Mouse (Mus musculus) lung, postnatal 36 days (tissue): ENCODE measurements at regions not wholly inside any gene's neighbourhood (a gene's known extent, or its start where the extent isn't known, plus 50 kb on each side); places are given as distances from the start of the nearest gene placed in this dataset.

Source experiments
- DNase-seq: peaks from one replicate; pipeline ENCODE4 v3.0.0; 2022; ENCODE audit warnings: mixed read lengths

DNA sequence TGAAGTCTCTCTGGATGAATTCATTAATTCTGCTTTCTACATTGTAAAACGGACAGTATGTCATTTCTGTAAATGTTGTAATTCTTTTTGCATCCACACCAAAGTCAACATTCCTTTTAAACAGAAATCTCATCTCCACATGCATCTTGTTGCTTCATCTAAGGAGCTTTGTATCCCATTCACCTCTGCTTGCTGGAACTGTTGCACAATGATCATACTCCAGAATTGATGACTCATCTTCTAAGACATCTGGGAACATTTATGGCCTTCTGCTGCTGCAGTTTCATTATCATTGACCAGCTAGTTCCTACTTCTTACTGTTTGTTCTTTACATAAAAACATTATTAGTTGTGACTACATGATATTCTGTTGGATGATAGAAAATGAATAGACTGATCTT is 1926.9 kb upstream of the Gm38303 start:
- no peak for DNase-seq

DNA sequence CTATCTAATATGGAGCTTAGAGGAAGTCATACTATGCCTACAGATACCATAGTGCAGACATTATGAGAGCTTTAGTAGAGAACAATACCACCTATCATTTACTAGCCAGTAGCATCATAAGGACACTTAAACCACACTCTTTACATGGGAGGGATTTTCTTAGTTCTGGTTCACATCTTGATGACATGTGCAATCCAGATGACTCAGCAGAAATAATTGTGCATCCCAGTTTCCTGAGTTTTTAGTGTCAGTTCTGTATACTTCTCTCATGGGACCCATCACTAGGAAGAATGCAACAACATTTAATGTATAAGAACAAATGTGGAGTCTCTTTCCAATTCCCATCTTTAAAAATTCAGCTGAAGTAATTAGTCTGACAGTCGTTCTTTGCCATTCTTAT is 1922.2 kb upstream of the Gm38303 start:
- DNase-seq = no peak

DNA sequence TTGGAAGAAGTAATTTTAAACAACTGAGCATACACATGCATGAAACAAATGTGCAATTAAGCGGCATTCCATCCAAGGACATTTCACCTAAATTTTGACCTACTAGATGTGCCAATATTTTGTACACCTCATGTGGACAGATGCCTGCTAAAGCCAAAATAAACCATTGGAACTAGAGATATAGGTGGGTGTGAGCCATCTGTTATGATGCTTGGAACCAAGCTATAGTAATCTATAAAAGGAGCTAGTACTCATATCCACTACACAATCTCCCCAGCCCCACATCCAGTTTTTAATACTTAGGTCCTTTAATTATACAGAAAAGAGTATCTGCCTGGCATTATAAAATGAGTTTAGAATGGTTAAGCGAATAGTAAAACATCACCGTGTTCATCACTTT is 1910.7 kb upstream of the Gm38303 start:
- DNase-seq = no peak

DNA sequence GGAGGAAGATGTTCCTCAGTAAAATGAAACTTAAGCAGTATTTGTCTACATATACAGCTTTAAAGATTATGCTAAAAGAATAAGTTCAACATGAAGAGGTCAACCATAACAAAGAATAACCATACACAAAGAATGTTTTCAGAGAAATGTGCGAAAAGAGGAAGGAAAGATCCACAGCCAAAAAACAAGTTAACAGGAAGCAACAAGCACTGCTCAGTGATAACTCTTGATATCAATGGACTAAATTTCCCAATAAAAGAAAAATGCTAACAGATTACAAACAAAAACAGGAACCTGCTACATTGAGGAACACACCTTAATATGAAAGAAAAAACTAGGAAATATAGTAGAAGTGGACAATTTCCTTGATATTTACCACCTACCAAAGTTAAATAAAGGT is 1905.5 kb upstream of the Gm38303 start:
- DNase-seq = no peak

DNA sequence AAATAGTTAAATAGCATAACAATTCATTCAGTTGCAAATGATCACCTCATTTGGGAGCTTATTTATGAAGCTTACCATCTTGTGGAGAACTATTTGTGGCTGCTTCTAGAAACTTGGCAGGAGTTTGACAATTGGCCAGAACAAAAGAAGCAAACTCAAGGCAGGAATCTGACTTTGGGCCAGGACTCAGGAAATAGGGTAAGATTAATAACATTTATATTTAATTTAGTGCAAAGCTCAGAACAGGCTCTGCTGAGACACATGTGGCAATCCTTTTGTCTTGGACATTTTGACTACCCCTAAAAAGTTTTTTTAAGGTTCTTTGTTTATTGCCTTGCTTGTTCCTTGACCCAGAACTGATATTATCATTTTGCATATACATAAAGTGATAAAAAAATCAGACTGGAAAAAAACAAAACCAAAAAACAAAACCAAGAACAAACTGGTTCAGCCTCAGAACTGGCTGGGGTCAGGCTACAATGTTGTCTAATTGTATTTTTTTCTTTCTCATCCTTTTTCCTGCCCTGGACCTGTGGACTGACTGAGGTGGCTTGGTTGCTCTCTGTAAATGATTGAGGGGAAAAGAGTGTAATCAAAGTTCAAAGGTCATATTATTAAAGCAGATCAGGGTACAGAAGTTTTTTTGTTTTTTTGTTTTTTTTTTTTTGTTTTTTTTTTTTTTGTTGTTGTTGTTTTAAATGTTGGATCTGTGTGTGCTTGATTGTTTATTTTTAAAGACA is 1892.4 kb upstream of the Gm38303 start:
- no peak for DNase-seq

DNA sequence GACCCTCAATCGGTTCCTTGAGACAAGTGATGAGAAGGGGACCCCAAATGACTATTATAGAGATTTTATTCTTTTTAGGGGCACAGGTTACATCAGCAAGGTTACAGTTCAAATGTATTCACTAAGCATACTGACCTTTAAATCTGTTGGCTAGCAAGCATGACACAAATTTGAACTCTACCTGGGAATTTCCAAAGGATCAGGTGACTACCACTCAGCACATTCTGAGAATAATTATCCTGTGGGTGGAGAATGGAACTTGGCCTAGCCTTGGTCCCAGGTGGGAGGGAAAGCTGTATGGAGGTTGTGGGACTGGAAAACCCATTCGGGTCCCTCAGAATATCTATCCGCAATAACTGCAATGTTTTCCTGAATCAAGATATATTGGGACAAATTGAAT is 1891.3 kb upstream of the Gm38303 start:
- no peak for DNase-seq

DNA sequence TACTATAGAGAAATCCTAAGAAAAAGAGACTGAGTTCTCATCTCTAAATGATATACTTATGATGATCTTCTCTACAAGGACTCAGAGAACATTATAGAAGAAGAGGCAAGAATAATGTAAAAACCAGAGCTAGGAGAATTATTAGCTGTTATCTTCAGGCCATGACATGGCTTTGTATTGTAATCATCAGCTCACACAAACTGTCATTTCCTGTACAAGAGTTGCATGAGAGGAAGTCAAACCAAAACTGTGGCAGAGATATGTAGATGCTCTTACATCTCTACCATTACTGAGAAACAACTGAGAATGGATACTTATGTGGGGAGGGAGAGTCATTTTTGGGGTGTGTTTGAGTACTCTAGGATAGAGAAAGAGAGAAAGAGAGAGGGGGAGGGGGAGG is 1889.4 kb upstream of the Gm38303 start:
- no peak for DNase-seq

DNA sequence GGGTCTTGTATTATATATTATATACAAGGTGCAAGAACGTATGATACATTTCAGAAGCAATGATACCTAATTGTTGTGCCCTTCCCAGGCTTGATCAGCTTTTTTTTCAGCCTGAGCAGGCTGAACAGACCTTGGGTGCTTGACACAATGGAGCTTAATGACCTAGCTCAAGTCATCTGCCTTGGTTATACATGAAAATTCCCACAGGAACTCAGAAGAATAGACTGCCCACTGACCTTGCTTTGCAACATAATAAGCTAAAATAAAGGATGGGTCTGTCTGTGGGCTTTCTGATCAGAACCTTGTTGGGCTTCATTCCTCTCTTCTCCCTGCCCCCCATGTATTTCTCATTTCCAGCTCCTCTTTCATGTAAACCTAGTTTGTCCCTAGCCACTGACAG is 1880.6 kb upstream of the Gm38303 start:
- DNase-seq = no peak

DNA sequence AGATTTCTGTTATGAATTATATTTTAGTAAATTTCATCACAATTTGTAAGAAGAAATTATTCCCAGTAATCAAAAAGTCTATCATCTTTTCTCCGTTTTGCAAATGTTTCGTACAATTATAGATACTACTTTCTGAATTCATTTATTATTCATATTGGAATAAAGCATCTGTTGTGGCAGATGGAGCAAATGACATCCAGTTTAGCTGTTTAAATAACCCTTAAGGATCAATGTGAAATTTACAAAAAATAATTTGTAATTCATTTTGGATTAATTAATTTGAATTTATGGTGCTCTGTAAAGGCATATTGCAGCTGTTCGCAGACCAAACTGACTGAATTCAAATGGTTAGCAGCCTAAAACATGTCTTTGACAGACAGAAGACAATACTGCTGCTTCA is 1879.3 kb upstream of the Gm38303 start:
- DNase-seq = no peak

DNA sequence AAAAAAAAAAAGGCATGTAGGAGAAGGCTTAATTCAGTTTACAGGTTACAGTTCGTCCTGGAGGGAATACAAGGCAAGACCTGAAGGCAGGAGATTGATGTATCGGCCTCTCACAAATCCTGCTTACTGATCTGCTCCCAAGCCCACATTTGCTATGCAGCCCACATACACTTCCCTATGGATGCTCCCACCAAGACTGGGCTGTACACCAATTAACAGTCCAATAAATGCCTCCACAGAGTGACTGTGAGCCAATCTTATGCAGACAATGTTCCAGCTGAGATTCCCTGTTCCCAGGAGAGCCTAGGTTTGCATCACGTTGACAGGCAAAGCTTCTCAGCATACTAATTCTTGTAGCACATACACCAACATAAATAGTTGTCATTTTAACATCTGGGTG is 1837.9 kb upstream of the Gm38303 start:
- DNase-seq = no peak

DNA sequence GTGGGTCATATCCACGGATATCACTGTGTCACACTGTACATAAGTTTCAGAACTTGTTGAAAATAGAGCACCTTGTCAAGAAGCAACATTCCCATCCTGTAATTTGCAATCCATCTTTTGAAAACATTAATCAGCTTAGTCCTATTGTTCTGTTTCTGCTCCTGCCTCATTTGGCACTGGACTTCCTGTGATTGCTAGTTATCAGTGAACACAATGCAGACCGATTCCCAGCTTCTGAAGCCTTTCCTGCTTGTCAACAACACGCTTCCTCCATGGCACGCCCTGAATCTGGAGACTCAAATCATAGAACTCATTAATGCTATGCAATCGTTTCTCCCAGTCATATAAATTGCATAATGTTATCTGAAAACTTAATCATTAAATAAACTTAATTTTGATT is 1815.8 kb upstream of the Gm38303 start:
- peak; percentile 8 for DNase-seq
